Mouse (Mus musculus): ENCODE data around the gene Ccdc91. TPM values are rescaled to one million over a fixed set of nuclear protein-coding genes. Genes with fewer than 3 reads are reported as not detected.
A peak's percentile ranks its signal among the peaks of the same experiment; 100 is the strongest.

Gene Ccdc91
- polyA plus RNA-seq, 1 experiment, result 17.5 TPM

GRCm38 (mm10) chr6:147644391-147644790 is 168.8 kb downstream of the Ccdc91 start:
- Histone ChIP-seq H3K4me3 (ENCODE audit: control insufficient read depth, insufficient read depth, low read length) (no peak overlapping the region), H3K4me1 (replicated peaks; ENCODE audit: control insufficient read depth, insufficient read depth, low read length) (no peaks in the 10 kb centered on the region), H3K27ac (ENCODE audit: control insufficient read depth, insufficient read depth, low read length) (no peak overlapping the region), H3K36me3 (ENCODE audit: control insufficient read depth, insufficient read depth, low read length) (no peaks in the 10 kb centered on the region), H3K27me3 (ENCODE audit: control insufficient read depth, insufficient read depth, low read length) (no peaks in the 10 kb centered on the region)
- no peak for DNase-seq
- TF ChIP-seq CTCF (IDR thresholded peaks at IDR 0.05; ENCODE audit: borderline replicate concordance, control insufficient read depth, extremely low read depth, insufficient read depth, low read length, poor library complexity) (no peak), POLR2A (IDR thresholded peaks at IDR 0.05; ENCODE audit: control insufficient read depth, extremely low read depth, insufficient read depth, low read length, poor library complexity) (no peak)

GRCm38 (mm10) chr6:147646401-147646968 is 170.9 kb downstream of the Ccdc91 start:
- no peaks in the 10 kb centered on the region for H3K4me1 ChIP-seq (replicated peaks; ENCODE audit: control insufficient read depth, insufficient read depth, low read length)
- 89% methylated on average over 11 of the region's 11 CpGs for WGBS
- no peak overlapping the region for H3K27ac ChIP-seq (ENCODE audit: control insufficient read depth, insufficient read depth, low read length)
- no peaks in the 10 kb centered on the region for H3K36me3 ChIP-seq (ENCODE audit: control insufficient read depth, insufficient read depth, low read length)
- DNase-seq, result no peak
- H3K4me3 ChIP-seq (ENCODE audit: control insufficient read depth, insufficient read depth, low read length), result no peak overlapping the region
- H3K27me3 ChIP-seq (ENCODE audit: control insufficient read depth, insufficient read depth, low read length), result no peaks in the 10 kb centered on the region
- TF ChIP-seq CTCF (IDR thresholded peaks at IDR 0.05; ENCODE audit: borderline replicate concordance, control insufficient read depth, extremely low read depth, insufficient read depth, low read length, poor library complexity) (no peak), POLR2A (IDR thresholded peaks at IDR 0.05; ENCODE audit: control insufficient read depth, extremely low read depth, insufficient read depth, low read length, poor library complexity) (no peak)

GRCm38 (mm10) chr6:147658025-147658424 is 182.4 kb downstream of the Ccdc91 start:
- no peaks in the 10 kb centered on the region for H3K27me3 ChIP-seq (ENCODE audit: control insufficient read depth, insufficient read depth, low read length)
- no peak overlapping the region for H3K27ac ChIP-seq (ENCODE audit: control insufficient read depth, insufficient read depth, low read length)

GRCm38 (mm10) chr6:147660718-147661117 is 185.1 kb downstream of the Ccdc91 start:
- TF ChIP-seq CTCF (IDR thresholded peaks at IDR 0.05; ENCODE audit: borderline replicate concordance, control insufficient read depth, extremely low read depth, insufficient read depth, low read length, poor library complexity), result no peak
- TF ChIP-seq POLR2A (IDR thresholded peaks at IDR 0.05; ENCODE audit: control insufficient read depth, extremely low read depth, insufficient read depth, low read length, poor library complexity), result no peak
- Histone ChIP-seq H3K4me1 (replicated peaks; ENCODE audit: control insufficient read depth, insufficient read depth, low read length) (no peaks in the 10 kb centered on the region), H3K27me3 (ENCODE audit: control insufficient read depth, insufficient read depth, low read length) (no peaks in the 10 kb centered on the region), H3K27ac (ENCODE audit: control insufficient read depth, insufficient read depth, low read length) (no peak overlapping the region), H3K36me3 (ENCODE audit: control insufficient read depth, insufficient read depth, low read length) (no peaks in the 10 kb centered on the region), H3K4me3 (ENCODE audit: control insufficient read depth, insufficient read depth, low read length) (no peak overlapping the region)
- DNase-seq, result no peak
- 84% methylated on average over 1 of the region's 1 CpGs for WGBS

More at GRCm38 (mm10) chr6:147658025-147658424, 182.4 kb downstream of the Ccdc91 start:
- no peak for TF ChIP-seq CTCF (IDR thresholded peaks at IDR 0.05; ENCODE audit: borderline replicate concordance, control insufficient read depth, extremely low read depth, insufficient read depth, low read length, poor library complexity)
- no peak for TF ChIP-seq POLR2A (IDR thresholded peaks at IDR 0.05; ENCODE audit: control insufficient read depth, extremely low read depth, insufficient read depth, low read length, poor library complexity)
- no peak for DNase-seq
- Histone ChIP-seq H3K4me1 (replicated peaks; ENCODE audit: control insufficient read depth, insufficient read depth, low read length) (no peaks in the 10 kb centered on the region), H3K4me3 (ENCODE audit: control insufficient read depth, insufficient read depth, low read length) (no peak overlapping the region), H3K36me3 (ENCODE audit: control insufficient read depth, insufficient read depth, low read length) (no peaks in the 10 kb centered on the region)

- H3K4me1 ChIP-seq (replicated peaks; ENCODE audit: control insufficient read depth, insufficient read depth, low read length), result no peaks in the 10 kb centered on the region
- no peak overlapping the region for H3K27ac ChIP-seq (ENCODE audit: control insufficient read depth, insufficient read depth, low read length)
- TF ChIP-seq CTCF (IDR thresholded peaks at IDR 0.05; ENCODE audit: borderline replicate concordance, control insufficient read depth, extremely low read depth, insufficient read depth, low read length, poor library complexity), result no peak
- no peak for TF ChIP-seq POLR2A (IDR thresholded peaks at IDR 0.05; ENCODE audit: control insufficient read depth, extremely low read depth, insufficient read depth, low read length, poor library complexity)
- no peak overlapping the region for H3K4me3 ChIP-seq (ENCODE audit: control insufficient read depth, insufficient read depth, low read length)
- no peaks in the 10 kb centered on the region for H3K27me3 ChIP-seq (ENCODE audit: control insufficient read depth, insufficient read depth, low read length)
- 82% methylated on average over 4 of the region's 4 CpGs for WGBS
- no peak for DNase-seq
- H3K36me3 ChIP-seq (ENCODE audit: control insufficient read depth, insufficient read depth, low read length), result no peaks in the 10 kb centered on the region
Observed at GRCm38 (mm10) chr6:147661841-147662240, 186.2 kb downstream of the Ccdc91 start.

- WGBS, result 81% methylated on average over 2 of the region's 2 CpGs
- H3K27ac ChIP-seq (ENCODE audit: control insufficient read depth, insufficient read depth, low read length), result no peak overlapping the region
- H3K4me3 ChIP-seq (ENCODE audit: control insufficient read depth, insufficient read depth, low read length), result no peak overlapping the region
- TF ChIP-seq CTCF (IDR thresholded peaks at IDR 0.05; ENCODE audit: borderline replicate concordance, control insufficient read depth, extremely low read depth, insufficient read depth, low read length, poor library complexity) (no peak), POLR2A (IDR thresholded peaks at IDR 0.05; ENCODE audit: control insufficient read depth, extremely low read depth, insufficient read depth, low read length, poor library complexity) (no peak)
- H3K36me3 ChIP-seq (ENCODE audit: control insufficient read depth, insufficient read depth, low read length), result no peaks in the 10 kb centered on the region
- H3K27me3 ChIP-seq (ENCODE audit: control insufficient read depth, insufficient read depth, low read length), result no peaks in the 10 kb centered on the region
- no peak for DNase-seq
- H3K4me1 ChIP-seq (replicated peaks; ENCODE audit: control insufficient read depth, insufficient read depth, low read length), result no peaks in the 10 kb centered on the region
Observed at GRCm38 (mm10) chr6:147662610-147663009, 187.0 kb downstream of the Ccdc91 start.

- TF ChIP-seq CTCF (IDR thresholded peaks at IDR 0.05; ENCODE audit: borderline replicate concordance, control insufficient read depth, extremely low read depth, insufficient read depth, low read length, poor library complexity) (no peak), POLR2A (IDR thresholded peaks at IDR 0.05; ENCODE audit: control insufficient read depth, extremely low read depth, insufficient read depth, low read length, poor library complexity) (no peak)
- H3K36me3 ChIP-seq (ENCODE audit: control insufficient read depth, insufficient read depth, low read length), result no peaks in the 10 kb centered on the region
- no peak overlapping the region for H3K4me3 ChIP-seq (ENCODE audit: control insufficient read depth, insufficient read depth, low read length)
- H3K4me1 ChIP-seq (replicated peaks; ENCODE audit: control insufficient read depth, insufficient read depth, low read length), result no peaks in the 10 kb centered on the region
- DNase-seq, result peak; percentile 31
- WGBS, result 59% methylated on average over 3 of the region's 3 CpGs
- H3K27me3 ChIP-seq (ENCODE audit: control insufficient read depth, insufficient read depth, low read length), result no peaks in the 10 kb centered on the region
- H3K27ac ChIP-seq (ENCODE audit: control insufficient read depth, insufficient read depth, low read length), result no peak overlapping the region
Observed at GRCm38 (mm10) chr6:147664339-147664738, 188.7 kb downstream of the Ccdc91 start.
